Mouse (Mus musculus) cerebellum, adult 9-11 months (tissue): ENCODE data around the gene Lrba.

ENCODE experiments used
- DNase-seq: peaks from one replicate; pipeline ENCODE4 v3.0.0; 2022

The Lrba gene

DNA sequence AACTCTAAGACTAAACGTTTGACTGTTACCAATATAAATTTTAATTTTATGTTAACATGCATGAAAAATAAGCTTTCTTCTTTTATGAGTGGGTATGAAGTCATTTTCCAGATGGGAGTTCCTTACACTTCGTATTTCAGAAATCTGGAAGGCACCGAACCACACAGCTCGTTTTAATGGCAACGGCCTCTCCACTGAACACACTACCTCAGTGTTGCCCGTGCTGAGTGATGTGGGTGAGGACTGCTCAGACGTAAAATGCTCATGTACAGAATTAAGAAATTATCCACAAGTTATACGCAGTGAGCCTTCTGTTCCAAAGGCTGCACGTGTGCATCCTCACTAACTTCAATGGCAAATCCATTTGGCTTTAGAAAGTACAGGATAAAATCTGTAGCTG lies 582.4 kb downstream of the Lrba start:
- DNase-seq = no peak

DNA sequence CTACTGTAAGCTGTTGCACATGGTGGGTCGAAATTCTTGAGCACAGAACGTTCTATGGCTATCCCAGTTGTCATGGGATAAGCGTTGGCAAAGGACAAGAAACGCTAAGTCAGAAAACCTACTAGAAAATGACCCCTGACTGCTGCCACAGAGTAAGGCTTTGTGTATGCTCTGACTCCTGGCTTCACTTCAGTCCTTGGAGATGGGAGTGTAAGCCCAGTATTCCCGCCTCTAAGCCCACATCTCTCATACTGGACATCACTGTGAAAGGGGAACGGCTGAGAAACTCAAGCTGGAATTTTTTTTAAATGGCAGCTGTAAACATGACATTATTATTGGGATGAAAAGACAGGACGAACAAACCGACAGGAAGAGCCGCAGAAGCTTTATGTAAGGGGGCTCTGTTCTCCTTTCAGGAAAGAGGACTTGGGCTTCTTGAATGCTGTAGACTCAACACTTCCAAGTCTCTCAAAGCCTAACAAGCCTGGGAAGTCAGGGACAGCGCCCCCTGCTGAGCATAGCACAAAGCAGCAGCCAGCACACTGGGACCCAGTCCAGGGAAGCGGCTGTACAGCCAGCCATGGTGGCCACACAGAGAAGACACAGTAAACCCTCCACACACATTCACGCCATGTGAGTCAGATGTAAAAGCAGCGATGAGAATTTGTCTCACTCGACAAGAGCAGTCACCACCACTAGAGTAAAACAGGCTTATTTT lies 583.4 kb downstream of the Lrba start:
- DNase-seq = peak; percentile 68

DNA sequence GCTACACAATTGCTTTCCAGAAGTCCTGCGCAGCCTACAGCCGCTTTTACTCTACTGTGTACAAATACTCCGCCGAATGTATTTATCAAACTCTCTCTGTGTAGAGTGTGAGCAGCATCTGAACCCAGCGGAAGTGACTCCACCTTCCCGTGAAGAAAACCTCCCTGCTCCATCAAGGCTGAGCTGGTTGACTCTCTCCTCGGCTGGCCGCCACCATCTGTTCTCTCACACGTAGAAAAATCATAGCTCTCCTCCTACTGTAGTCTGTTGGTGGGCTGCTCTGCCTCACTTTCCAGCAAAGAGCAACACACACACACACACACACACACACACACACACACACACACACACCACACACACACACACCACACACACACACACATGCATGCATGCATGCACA lies 584.7 kb downstream of the Lrba start:
- DNase-seq = no peak

DNA sequence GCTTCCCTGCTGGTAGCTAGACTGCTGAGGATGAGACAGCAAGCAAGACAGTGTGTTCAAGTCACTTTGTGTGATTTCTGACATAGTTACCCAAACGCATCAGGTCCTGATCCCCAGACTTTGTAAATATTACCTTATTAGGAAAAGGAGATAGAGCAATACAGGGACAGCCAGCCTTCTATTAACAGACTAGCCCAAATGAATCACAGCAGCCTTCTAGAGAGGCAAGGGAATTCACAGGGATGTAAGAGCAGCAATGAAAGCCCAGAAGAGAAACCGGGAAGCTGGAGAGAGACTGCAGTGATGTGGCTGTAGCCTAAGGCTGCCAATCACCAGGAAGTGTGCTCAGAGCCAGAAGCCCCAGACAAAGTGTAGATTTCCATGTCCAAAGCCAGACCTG lies 585.2 kb downstream of the Lrba start:
- no peak for DNase-seq

DNA sequence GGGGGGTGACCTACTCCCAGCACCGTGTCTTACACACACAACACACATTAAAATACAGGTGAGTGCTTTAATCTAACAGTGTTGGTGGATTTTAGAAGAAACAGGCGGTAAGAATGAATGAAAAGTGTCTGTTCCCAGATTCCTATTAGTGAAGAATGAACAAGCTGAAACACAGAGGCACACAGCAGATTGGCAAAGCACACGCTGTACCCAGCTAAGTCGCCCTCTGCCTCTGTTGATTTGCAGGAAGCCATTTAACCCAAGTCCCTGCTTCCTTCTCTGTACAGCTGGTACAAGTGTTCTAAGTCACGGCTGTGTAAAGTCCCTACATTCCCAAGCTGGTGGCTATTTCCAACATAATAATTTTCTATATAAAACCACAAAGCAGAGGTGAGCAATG lies 586.4 kb downstream of the Lrba start:
- DNase-seq = no peak

DNA sequence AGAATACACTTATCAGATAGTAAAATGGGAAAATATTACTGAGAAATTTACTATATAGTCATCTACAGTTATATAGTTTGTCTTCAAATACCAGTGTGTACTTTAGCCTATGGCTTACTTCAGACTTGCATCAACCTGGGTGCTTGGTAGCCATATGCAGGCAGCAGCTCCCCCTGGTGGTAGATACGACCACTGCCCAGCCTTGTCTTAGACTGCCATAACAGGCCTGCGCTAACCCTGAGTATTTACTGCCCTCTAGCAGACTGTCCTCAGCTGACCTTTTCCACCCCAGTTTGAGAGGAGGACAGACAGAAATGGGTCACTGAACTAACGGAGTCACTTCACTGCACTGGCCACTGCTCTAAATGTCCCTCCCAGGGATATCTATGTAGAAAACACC lies 588.2 kb downstream of the Lrba start:
- DNase-seq = peak; percentile 81

DNA sequence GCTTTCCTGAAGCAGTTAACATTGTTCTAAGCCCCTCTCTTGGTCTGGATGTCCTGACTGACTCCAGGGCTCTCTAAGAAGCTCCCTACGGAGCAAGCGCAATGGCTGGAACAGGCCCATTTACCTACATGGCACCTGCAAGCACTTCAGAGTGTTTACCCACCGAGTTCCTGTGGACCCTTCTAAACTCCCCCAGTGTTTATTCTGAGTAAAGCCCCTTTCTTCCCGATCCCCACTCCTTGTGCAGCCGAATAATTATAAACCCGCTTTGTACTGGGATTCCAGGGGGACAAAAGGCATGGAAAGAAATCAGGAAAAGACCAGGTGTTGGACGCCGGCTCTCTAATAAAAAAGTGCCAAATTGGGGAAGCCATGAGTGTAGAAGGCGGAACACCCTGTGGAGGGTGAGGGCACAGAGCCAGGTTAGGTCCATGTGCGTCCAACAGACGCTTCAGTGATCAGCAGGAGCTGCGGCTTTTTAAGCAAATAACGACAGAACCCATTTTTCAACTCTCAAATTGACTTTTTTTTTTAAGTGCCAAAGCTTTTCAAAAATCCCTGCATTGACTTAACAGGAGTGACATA lies 593.6 kb downstream of the Lrba start:
- DNase-seq = peak; percentile 82

DNA sequence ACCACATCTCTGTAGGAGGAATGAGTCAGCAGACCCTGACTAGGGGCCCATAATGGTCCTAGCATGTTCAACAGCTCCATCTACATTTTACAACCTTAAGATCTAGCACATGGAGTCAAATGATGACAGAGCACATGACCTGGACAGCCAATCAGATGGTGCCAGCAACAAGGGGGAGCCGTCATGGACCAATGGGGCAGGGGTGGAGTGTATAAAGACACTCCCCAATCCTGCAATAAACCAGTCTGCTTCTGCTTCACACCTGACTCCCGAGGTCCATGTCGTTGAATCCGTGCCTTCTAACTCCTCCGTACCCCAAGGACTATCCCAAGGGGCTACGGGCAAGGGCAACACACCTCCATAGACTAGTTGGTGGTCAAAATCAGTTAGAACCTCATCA lies 594.9 kb downstream of the Lrba start:
- DNase-seq = no peak

DNA sequence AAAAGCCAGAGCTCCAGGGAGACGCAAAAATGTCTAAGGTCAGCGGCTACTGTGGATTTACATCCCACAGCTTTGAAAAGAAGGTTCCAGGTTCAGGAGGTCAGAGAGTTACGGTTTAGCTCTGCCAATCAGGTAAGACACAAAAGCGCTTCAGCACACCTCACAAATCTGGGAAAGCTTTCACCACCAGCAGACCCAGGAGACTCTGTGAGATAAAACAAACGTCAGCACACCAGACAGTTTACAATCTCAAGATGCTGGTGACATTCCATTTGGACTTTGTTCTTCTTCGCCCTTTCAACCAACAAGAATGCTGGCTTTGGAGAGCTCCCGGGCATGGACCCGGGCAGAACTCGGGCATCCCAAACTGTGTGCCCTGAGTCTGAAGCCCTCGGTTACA lies 595.9 kb downstream of the Lrba start:
- no peak for DNase-seq

DNA sequence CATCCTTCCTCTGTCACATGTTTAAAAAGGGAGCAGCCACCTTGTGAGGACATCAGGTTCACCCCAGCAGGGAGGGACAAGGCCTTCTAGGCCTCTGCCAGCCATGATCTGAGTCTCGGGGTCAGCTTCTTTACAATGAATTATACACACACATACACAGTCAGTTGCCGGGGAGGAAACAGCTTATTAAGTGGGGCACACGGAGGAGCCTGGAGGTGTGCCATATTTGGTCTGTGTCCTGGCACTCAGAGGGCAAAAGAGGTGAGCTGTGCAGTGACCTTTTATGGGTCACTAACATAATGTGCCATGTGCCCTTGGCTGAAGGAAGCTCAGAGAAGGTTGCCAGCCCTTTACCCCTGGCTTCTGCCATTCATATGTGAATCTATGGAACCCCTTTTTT lies 596.9 kb downstream of the Lrba start:
- peak; percentile 56 for DNase-seq

DNA sequence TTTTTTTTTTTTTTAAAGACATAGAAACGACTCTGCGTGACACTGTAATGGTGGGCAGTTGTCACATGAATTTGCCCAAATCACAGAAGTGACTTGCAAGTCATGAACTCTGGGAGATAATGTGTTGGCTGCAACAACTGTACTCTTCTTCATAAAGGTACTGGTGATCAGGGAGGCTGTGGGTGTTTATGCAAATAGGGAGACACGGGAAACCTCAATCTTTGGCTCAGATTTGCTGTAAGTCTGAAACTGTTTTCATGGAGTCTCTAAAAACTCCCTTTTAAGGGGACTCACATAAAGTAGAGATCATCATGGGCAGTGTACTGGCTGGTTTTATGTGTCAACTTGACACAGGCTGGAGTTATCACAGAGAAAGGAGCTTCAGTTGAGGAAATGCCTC lies 603.0 kb downstream of the Lrba start:
- no peak for DNase-seq

DNA sequence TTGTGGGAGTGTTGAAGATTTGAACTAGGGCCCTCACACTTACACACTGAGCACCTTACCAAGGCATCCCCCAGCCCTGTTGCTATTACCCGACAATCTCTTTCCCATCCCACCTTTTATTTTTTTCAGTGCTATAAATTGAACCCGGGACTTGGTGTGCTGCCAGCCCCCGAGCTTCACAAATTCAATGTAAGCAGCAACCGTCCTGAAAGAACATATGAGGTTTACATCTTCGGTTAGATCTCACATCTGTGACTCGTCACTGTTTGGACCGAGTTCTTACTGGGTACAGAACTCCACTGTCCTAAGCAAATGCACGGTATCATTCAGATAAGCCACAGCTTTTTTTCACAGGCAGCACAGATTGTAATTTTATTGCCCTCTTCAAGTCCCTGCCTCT lies 607.6 kb downstream of the Lrba start:
- DNase-seq = no peak
